ENCODE assay signal across 21 mouse cellular contexts in the genomic region with DNA sequence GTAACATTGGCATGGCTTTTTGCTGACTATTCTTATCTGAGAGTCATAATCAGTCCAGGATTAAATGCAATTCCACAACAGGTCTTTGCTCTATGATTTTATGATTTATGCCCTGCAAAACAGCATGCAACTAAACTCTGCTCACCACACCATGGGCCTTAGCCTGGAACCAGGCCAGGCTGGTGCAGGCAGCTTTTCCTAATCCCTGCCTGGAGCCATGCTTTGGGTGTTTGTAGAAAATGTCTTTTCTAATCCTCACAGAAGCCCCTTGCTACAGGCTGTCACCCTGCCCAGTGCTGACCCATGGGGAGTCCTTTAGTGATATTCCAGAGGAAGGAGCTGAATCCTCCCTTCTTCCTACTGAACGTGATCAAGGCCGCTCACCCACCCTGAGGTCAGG.
DNase-seq lines count a peak whose midpoint lies in the region; ATAC-seq lines count a peak whose summit lies in the region.
"Had no signal": no experiment of that assay in that cellular context is flagged by ENCODE, and none has a peak within 500 bp of the region (broad histone marks: within the 10 kb centered on the region; RNA-seq: fewer than 3 reads in every experiment).

No protein-coding gene starts in this region.

- no peak overlapping the region for H3K4me3 ChIP-seq in embryonic facial prominence, embryonic 11.5 days (ENCODE audit: low read depth, low read length)
- H3K4me3 ChIP-seq in embryonic facial prominence, embryonic 10.5 days, result no peak overlapping the region
- H3K4me3 ChIP-seq: forebrain, embryonic 13.5 days; gastrocnemius, adult 2 months; heart, embryonic 13.5 days; hindbrain, embryonic 13.5 days; intestine, embryonic 15.5 days had no signal

- intact Hi-C loops in left cerebral cortex, postnatal 4 days (cut with DNase I), result no loop called here
- intact Hi-C loops in left cerebral cortex, postnatal 14 days (cut with DNase I), result no loop called here

- no peaks in the 10 kb centered on the region for H3K9me3 ChIP-seq in embryonic facial prominence, embryonic 11.5 days (replicated peaks; ENCODE audit: control insufficient read depth, low read length)
- H3K9me3 ChIP-seq in embryonic facial prominence, embryonic 10.5 days, result no peaks in the 10 kb centered on the region
- H3K9me3 ChIP-seq: forebrain, embryonic 13.5 days; G1E; heart, embryonic 13.5 days; hindbrain, embryonic 13.5 days; intestine, embryonic 15.5 days had no signal

- H3K36me3 ChIP-seq in embryonic facial prominence, embryonic 11.5 days (replicated peaks; ENCODE audit: control insufficient read depth, insufficient read depth, low read depth, low read length), result no peaks in the 10 kb centered on the region
- no peaks in the 10 kb centered on the region for H3K36me3 ChIP-seq in embryonic facial prominence, embryonic 10.5 days (replicated peaks)
- H3K36me3 ChIP-seq: G1E; hindbrain, embryonic 13.5 days; intestine, embryonic 15.5 days had no signal

- WGBS in embryonic facial prominence, embryonic 11.5 days, result 58% methylated on average over 2 of the region's 2 CpGs
- 65% methylated on average over 2 of the region's 2 CpGs for WGBS in embryonic facial prominence, embryonic 10.5 days

- H3K27ac ChIP-seq in embryonic facial prominence, embryonic 11.5 days (replicated peaks; ENCODE audit: low read depth, low read length), result no peak overlapping the region
- no peak overlapping the region; the same call in 1 of the 2 replicates for H3K27ac ChIP-seq in embryonic facial prominence, embryonic 10.5 days (replicated peaks)
- H3K27ac ChIP-seq: forebrain, embryonic 13.5 days; gastrocnemius, adult 2 months; heart, embryonic 13.5 days; hindbrain, embryonic 13.5 days; intestine, embryonic 15.5 days had no signal

- no peaks in the 10 kb centered on the region for H3K27me3 ChIP-seq in embryonic facial prominence, embryonic 11.5 days (ENCODE audit: control insufficient read depth, insufficient read depth, low read length)
- no peaks in the 10 kb centered on the region for H3K27me3 ChIP-seq in embryonic facial prominence, embryonic 10.5 days (replicated peaks; ENCODE audit: low read depth, poor library complexity, severe bottlenecking)
- H3K27me3 ChIP-seq: forebrain, embryonic 13.5 days; heart, embryonic 13.5 days; hindbrain, embryonic 13.5 days; intestine, embryonic 15.5 days had no signal

- DNase-seq in adrenal gland, postnatal 14 days, result peak; percentile 5
- no peak for DNase-seq in adrenal gland, adult 8-10 months
- peak; percentile 15 for DNase-seq in embryonic facial prominence, embryonic 11.5 days (ENCODE audit: low spot score)
- no peak for DNase-seq in embryonic facial prominence, embryonic 10.5 days (ENCODE audit: low spot score)
- peak; percentile 32 for DNase-seq in left cerebral cortex, postnatal 4 days
- DNase-seq in left cerebral cortex, postnatal 14 days (ENCODE audit: low spot score in 2 of 2), result no peak
- peak; percentile 13 for DNase-seq in retina, postnatal 7 days (ENCODE audit: low read depth, low spot score)
- no peak for DNase-seq in retina, postnatal 1 day
- DNase-seq: adrenal gland, postnatal 10 days; B cell, adult 2 months; cerebellum, adult 2 months; forebrain, postnatal 0 days; gastrocnemius, adult 2 months; gastrocnemius, postnatal 25 days; heart, postnatal 4 days had no signal

- H3K4me1 ChIP-seq in embryonic facial prominence, embryonic 11.5 days (ENCODE audit: control insufficient read depth, insufficient read depth, low read length), result no peaks in the 10 kb centered on the region
- H3K4me1 ChIP-seq in embryonic facial prominence, embryonic 10.5 days, result peaks cover 28% of the 10 kb centered on the region
- H3K4me1 ChIP-seq: heart, embryonic 13.5 days; intestine, embryonic 15.5 days had no signal

- no peak overlapping the region for H3K4me2 ChIP-seq in embryonic facial prominence, embryonic 11.5 days (ENCODE audit: low read depth, low read length)
- H3K4me2 ChIP-seq: forebrain, embryonic 13.5 days; heart, embryonic 13.5 days; hindbrain, embryonic 13.5 days; intestine, embryonic 15.5 days had no signal

- no peak for ATAC-seq in embryonic facial prominence, embryonic 11.5 days (replicated peaks; ENCODE audit: insufficient number of reproducible peaks, low FRiP score, low TSS enrichment, low read depth)
- ATAC-seq: CD4-positive, CD25-positive, alpha-beta regulatory T cell, adult 4 months; forebrain, embryonic 13.5 days; forebrain, postnatal 0 days; intestine, embryonic 15.5 days had no signal

- no peak overlapping the region for H3K9ac ChIP-seq in embryonic facial prominence, embryonic 11.5 days (replicated peaks; ENCODE audit: low read length)
- H3K9ac ChIP-seq: forebrain, embryonic 13.5 days; forebrain, postnatal 0 days; heart, embryonic 13.5 days; hindbrain, embryonic 13.5 days; intestine, embryonic 15.5 days had no signal

Comparison
In these comparisons a context has a peak if more than half of its experiments do, and no peak if none do; other contexts are left out.
1. DNase-seq: peak in adrenal gland, postnatal 14 days (single experiment), embryonic facial prominence, embryonic 11.5 days (single experiment), left cerebral cortex, postnatal 4 days (single experiment) and retina, postnatal 7 days (single experiment); none in adrenal gland, adult 8-10 months (single experiment), embryonic facial prominence, embryonic 10.5 days (single experiment), left cerebral cortex, postnatal 14 days (0 of 2) and retina, postnatal 1 day (single experiment).